Mouse (Mus musculus) heart, embryonic 13.5 days (tissue): ENCODE measurements around the gene Fgfr2. TPM values are rescaled to one million over a fixed set of nuclear protein-coding genes. Genes with fewer than 3 reads are reported as not detected.

Experiments
- ATAC-seq: fragments of 200-750 bp; cut with Nextera tagmentation; 2 replicates; pipeline ENCODE4 v1.8.0; 2017; ENCODE audit warnings: moderate TSS enrichment; ENCODE audit not compliant: insufficient number of reproducible peaks, low FRiP score, low TSS enrichment; ENCODE audit errors: extremely low read depth
- H3K27ac ChIP-seq: fragments of 300-500 bp; sonication (generic); replicated peaks from 2 replicates; pipeline ENCODE4 v1.5.1; 2015; ENCODE audit warnings: moderate library complexity, mild to moderate bottlenecking, inconsistent platforms
- H3K27me3 ChIP-seq: fragments of 300-500 bp; sonication (generic); replicated peaks from 2 replicates; pipeline ENCODE4 v1.6.1; 2015; ENCODE audit warnings: mild to moderate bottlenecking, inconsistent platforms
- H3K36me3 ChIP-seq: fragments of 300-500 bp; sonication (generic); 2 replicates; pipeline ENCODE4 v1.6.1; 2015; ENCODE audit warnings: mild to moderate bottlenecking, inconsistent platforms
- H3K4me1 ChIP-seq: fragments of 300-500 bp; sonication (generic); 2 replicates; pipeline ENCODE4 v1.6.1; 2015; ENCODE audit warnings: inconsistent platforms
- H3K4me2 ChIP-seq: fragments of 300-500 bp; sonication (generic); 2 replicates; pipeline ENCODE4 v1.6.1; 2015; ENCODE audit warnings: inconsistent platforms, mild to moderate bottlenecking, moderate library complexity
- H3K4me3 ChIP-seq: fragments of 300-500 bp; sonication (generic); 2 replicates; pipeline ENCODE4 v1.5.1; 2015; ENCODE audit warnings: moderate library complexity, mild to moderate bottlenecking, inconsistent platforms
- H3K9ac ChIP-seq: fragments of 300-500 bp; sonication (generic); 2 replicates; pipeline ENCODE4 v1.6.1; 2015; ENCODE audit warnings: inconsistent platforms, mild to moderate bottlenecking, moderate library complexity
- H3K9me3 ChIP-seq: fragments of 300-500 bp; sonication (generic); 2 replicates; pipeline ENCODE4 v1.6.1; 2016; ENCODE audit warnings: inconsistent platforms
- WGBS: fragments of 180-500 bp; shearing (Covaris S2); methylation state at CpG from one replicate; pipeline ENCODE4 v1.1.7; 2015; ENCODE audit warnings: mixed read lengths; 5-methylcytosine and 5-hydroxymethylcytosine counted together
- polyA plus RNA-seq: library from polyadenylated mRNA; unstranded; fragments of >200 nt; fragmentation: Nextera tagmentation; extraction: Ambion mirVana; gene quantifications from 2 replicates; pipeline ENCODE4 v1.2.1, GENCODE M21; 2015

Gene Fgfr2
- 19.2 and 22.5 TPM in 2 replicates for polyA plus RNA-seq

DNA sequence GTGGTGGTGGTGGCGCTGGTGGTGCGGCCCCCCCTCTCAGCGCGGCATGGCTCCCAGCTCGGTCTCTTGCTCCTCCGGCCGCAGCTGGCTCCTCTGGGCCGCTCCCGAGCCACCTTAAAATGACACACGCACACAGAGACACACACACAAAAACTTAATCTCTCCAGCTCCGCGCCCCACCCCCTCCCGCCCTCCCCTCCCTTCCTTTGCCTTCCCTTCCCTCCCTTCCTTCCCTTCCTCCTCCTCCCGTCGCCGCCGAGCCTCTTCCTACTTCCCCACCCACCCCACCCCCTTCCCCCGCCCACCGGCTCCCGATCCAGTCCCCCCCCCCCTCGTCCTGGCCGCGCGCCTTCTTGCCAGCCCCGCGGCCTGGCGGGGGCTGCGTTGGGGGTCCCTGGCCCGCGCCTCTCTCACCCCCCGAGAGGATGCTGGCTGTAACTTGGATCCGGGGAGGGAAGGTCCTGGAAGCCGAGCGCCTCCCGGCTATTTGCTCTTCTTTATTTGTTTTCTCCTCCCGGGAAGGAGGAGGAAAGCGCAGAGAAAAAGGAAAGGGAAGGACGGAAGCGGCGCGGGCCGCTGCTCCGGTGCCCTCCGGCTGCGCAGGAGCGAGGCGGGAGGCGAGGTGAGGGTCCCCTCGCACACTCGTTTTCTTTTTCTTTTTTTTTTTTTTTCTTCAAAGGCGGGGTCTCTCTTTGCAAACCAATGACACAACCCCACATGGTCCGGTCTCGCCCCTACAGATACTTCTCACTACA is at the start of gene Fgfr2:
Fgfr2 (minus strand) TSS at position 107 of the 755 bp plus-strand sequence.
- WGBS, result under 1% methylated on average over 38 of the region's 53 CpGs
- Histone ChIP-seq H3K9ac (peak within 1 kb of the TSS; percentile 99), H3K27ac (peak within 1 kb of the TSS; percentile 97), H3K4me3 (peak within 1 kb of the TSS; percentile 95), H3K4me2 (peak within 1 kb of the TSS; percentile 85), H3K4me1 (peaks cover 39% of the 10 kb centered on the region), H3K36me3 (no peaks in the 10 kb centered on the region), H3K9me3 (no peaks in the 10 kb centered on the region), H3K27me3 (no peaks in the 10 kb centered on the region; the same call in 1 of the 2 replicates)
- ATAC-seq, result peak; percentile 31; the same call in 1 of the 2 replicates

DNA sequence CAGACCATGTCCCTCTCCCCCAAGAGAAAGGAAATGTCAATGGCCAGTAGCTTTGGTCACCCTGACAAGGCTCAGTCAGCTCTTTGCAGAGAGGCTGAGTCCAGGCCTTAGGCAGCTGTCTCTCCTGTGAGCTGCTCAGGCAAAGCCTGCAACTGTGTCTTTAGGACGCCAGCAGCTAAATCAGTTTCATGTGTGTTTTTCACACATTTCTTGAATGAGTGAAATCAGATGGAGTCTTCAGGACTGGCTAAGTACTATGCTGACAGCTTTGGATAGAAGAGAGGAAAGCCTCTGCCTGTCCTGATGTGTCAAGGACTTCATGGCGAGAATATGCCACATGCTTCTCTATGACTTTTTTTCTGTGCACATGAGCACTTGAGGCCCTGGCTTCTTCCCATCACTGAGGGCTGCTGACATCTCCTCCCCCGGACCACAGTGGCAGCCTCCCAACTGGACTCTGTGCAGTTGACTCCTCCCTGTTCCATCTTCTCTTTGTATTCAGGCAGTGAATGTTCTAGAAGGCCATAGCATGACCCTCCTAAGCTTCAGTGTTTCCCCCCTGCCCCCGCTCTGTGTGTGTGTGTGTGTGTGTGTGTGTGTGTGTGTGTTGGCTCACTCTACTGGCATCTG is 48.4 kb upstream of the Fgfr2 start:
- ATAC-seq, result no peak; the same call in 1 of the 2 replicates
- WGBS, result 47% methylated on average over 4 of the region's 4 CpGs

DNA sequence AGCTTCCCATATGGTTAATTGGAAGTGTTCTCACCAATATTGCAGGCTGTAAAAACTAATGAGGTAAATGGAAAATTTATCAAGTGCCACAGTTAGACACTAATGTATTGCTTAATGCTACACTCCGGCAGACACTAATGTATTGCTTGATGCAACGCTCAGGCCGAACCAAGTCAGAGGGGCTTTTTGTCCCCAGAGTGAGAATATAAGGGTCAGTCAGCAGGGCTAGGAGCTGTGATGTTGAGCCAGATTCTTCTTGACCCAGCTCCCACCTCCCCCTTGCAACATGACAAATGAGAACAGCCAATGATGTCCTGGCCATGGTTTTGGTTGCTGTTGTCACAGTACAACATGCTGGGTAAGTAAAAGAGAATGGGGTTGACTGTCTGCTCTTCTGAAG is 45.8 kb upstream of the Fgfr2 start:
- H3K4me1 ChIP-seq, result peaks cover 5% of the 10 kb centered on the region; the same call in 1 of the 2 replicates
- H3K4me3 ChIP-seq, result no peak overlapping the region
- WGBS, result 84% methylated on average over 3 of the region's 3 CpGs
- H3K27ac ChIP-seq, result no peak overlapping the region
- peaks cover 6% of the 10 kb centered on the region; the same call in 1 of the 2 replicates for H3K27me3 ChIP-seq
- no peaks in the 10 kb centered on the region for H3K9me3 ChIP-seq
- H3K4me2 ChIP-seq, result no peak overlapping the region
- H3K36me3 ChIP-seq, result no peaks in the 10 kb centered on the region
- no peak for ATAC-seq
- H3K9ac ChIP-seq, result no peak overlapping the region

More for the DNA sequence above, 48.4 kb upstream of the Fgfr2 start:
- Histone ChIP-seq H3K27me3 (peaks cover 6% of the 10 kb centered on the region; the same call in 1 of the 2 replicates), H3K9me3 (peaks cover 5% of the 10 kb centered on the region; the same call in 1 of the 2 replicates), H3K36me3 (no peaks in the 10 kb centered on the region), H3K27ac (no peak overlapping the region), H3K4me2 (no peak overlapping the region), H3K9ac (no peak overlapping the region), H3K4me1 (peaks cover 14% of the 10 kb centered on the region), H3K4me3 (no peak overlapping the region)

DNA sequence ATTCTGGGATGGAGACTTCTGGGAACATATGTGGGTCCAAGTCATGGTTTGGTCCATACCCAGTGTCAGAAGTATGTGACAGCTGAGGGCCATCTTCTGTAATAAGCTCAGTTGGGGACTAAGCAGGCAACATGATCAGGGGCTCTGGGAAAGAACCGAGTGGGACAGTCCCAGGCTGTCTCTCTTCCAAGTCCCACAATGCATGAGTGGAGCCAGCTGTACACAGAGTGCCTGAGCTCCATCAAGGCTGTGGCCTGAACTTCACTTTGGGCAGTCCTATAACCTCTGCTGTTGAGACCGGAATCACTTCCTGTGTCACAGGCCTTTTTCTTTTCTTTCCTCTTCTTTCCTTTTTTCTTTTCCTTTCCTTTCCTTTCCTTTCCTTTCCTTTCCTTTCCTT is 44.8 kb upstream of the Fgfr2 start:
- H3K9me3 ChIP-seq, result no peaks in the 10 kb centered on the region

DNA sequence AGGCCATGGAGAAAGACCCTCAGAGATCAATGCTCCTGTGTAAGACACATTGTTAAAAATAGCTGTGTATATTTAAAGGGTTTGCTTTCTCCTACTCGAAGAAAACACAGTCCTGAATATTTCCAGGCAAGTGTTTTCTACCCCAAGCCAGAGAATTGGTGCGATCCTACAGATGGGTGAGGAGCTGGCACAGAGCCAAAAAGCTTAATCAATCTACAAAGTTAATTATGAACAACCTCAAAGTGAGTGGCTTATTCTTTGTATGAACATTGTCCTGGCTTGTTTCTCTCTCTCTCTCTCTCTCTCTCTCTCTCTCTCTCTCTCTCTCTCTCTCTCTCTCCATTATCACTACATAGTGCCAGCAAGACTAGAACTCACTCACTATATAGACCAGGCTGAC is 41.6 kb upstream of the Fgfr2 start:
- ATAC-seq, result no peak
- peaks cover 6% of the 10 kb centered on the region; the same call in 1 of the 2 replicates for H3K27me3 ChIP-seq
- WGBS, result 48% methylated on average over 2 of the region's 2 CpGs
- H3K4me1 ChIP-seq, result no peaks in the 10 kb centered on the region
- no peaks in the 10 kb centered on the region for H3K36me3 ChIP-seq
- H3K4me3 ChIP-seq, result no peak overlapping the region
- no peak overlapping the region for H3K27ac ChIP-seq
- no peak overlapping the region for H3K4me2 ChIP-seq
- no peak overlapping the region for H3K9ac ChIP-seq
- H3K9me3 ChIP-seq, result no peaks in the 10 kb centered on the region

More for the DNA sequence above, 44.8 kb upstream of the Fgfr2 start:
- no peak for ATAC-seq
- H3K27me3 ChIP-seq, result peaks cover 6% of the 10 kb centered on the region; the same call in 1 of the 2 replicates
- no peak overlapping the region for H3K4me2 ChIP-seq
- H3K4me3 ChIP-seq, result no peak overlapping the region
- WGBS, result 66% methylated on average over 2 of the region's 2 CpGs
- no peak overlapping the region for H3K9ac ChIP-seq
- peaks cover 5% of the 10 kb centered on the region; the same call in 1 of the 2 replicates for H3K4me1 ChIP-seq
- H3K36me3 ChIP-seq, result no peaks in the 10 kb centered on the region
- no peak overlapping the region for H3K27ac ChIP-seq

DNA sequence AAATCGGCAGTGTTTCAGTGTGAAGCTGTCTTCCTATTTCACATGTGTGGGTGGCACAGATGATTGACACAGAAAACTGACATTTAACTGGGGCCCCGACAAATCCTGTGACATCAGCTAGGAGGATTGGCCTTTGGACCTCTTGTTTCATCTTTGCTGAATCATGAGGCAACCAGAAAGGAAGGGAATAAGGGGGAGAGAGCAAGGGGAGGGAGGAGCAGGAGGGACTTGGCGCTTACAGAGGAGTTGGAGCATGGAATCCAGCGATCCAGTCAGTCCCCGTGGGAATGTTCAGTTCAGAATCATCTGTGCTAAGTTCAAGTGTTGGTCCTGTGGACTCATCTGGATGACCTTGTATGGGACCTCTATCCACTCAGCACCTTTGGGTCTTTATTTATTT is 39.9 kb upstream of the Fgfr2 start:
- Histone ChIP-seq H3K9ac (no peak overlapping the region), H3K27ac (no peak overlapping the region), H3K4me3 (no peak overlapping the region), H3K4me1 (no peaks in the 10 kb centered on the region), H3K36me3 (no peaks in the 10 kb centered on the region), H3K4me2 (no peak overlapping the region), H3K9me3 (no peaks in the 10 kb centered on the region), H3K27me3 (peaks cover 6% of the 10 kb centered on the region; the same call in 1 of the 2 replicates)
- WGBS, result 53% methylated on average over 5 of the region's 5 CpGs
- no peak for ATAC-seq

DNA sequence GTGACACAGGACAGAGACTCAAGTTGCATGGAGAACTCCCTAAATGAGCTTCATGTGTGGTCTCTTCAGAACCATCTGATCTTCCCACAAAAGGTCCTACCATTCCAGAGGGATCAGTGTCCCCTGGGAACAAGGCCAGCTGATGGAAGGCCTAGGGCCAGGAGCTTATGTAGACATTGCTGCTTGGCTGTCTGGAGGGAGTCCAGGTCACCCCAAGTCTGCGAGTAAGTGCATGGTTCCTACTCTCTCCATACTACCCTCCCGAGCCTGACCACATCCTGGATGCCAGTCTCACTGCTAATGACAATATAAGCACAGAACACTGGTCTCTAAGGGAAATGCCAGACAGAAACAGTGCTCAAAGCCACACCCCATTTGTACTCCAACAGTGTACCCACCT is 39.0 kb upstream of the Fgfr2 start:
- no peaks in the 10 kb centered on the region for H3K4me1 ChIP-seq
- no peak for ATAC-seq
- no peak overlapping the region for H3K4me3 ChIP-seq
- H3K36me3 ChIP-seq, result no peaks in the 10 kb centered on the region
- peaks cover 3% of the 10 kb centered on the region; the same call in 1 of the 2 replicates for H3K27me3 ChIP-seq
- H3K27ac ChIP-seq, result no peak overlapping the region
- H3K4me2 ChIP-seq, result no peak overlapping the region
- WGBS, result 59% methylated on average over 2 of the region's 2 CpGs
- H3K9me3 ChIP-seq, result no peaks in the 10 kb centered on the region
- H3K9ac ChIP-seq, result no peak overlapping the region

DNA sequence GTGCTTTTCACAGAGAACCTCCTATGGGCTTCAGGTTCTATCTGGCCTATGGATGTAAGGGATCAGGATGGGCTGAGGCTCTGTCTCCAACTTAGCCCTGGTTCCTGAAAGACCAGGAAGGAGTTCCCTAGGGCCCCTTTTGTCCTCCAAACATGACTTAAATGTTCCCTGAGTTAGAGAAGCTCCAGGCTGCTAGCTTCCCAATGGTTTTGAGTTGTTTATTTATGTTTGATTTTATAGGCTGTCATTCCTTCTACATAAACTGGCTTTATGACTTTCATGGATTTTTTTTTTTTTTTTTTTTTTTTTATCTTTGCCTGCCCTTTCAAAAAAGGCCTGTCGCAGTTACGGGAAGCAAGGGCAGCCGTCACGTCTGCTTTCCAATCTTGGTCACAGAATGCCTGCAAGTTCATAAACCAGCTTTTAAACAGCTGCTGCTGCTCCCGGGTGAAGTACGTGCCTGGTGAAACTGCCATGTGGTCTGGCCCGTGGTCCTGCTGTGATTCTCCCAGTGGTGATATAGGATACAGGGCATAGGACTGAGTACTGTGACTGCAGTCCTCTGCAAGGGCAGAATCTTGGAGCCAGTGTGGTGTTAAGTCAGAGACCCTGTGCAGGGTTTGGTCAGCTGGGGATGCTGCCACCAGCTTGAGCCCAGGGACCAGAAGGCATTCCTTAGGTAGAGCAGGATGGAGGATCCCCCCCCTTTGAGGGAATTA is 38.4 kb upstream of the Fgfr2 start:
- H3K27ac ChIP-seq, result no peak overlapping the region
- no peaks in the 10 kb centered on the region for H3K27me3 ChIP-seq
- no peak overlapping the region for H3K4me2 ChIP-seq
- 67% methylated on average over 7 of the region's 7 CpGs for WGBS
- H3K36me3 ChIP-seq, result no peaks in the 10 kb centered on the region
- H3K9ac ChIP-seq, result no peak overlapping the region
- H3K9me3 ChIP-seq, result no peaks in the 10 kb centered on the region
- no peak overlapping the region for H3K4me3 ChIP-seq
- no peaks in the 10 kb centered on the region for H3K4me1 ChIP-seq
- no peak for ATAC-seq

DNA sequence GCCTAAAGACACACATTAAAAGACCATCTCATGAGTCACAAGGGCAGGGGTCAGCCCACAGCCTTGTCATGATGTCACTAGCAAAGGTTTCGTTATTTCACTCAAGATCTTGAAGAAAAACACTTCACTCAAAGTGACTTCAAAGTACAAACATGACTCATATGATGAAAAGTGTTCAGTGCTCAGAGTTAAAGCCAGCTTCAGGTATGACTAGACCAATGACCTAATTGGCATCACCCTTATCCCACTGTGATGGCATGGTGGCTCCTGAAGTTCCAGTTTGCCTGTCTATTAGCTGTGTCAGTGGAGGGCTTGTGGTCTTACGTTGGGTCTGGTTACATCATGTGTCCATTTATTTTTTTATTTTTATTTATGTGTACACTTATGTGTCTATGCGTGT is 36.4 kb upstream of the Fgfr2 start:
- H3K4me3 ChIP-seq, result no peak overlapping the region
- H3K4me1 ChIP-seq, result no peaks in the 10 kb centered on the region
- H3K27ac ChIP-seq, result no peak overlapping the region
- no peak overlapping the region for H3K4me2 ChIP-seq
- H3K27me3 ChIP-seq, result no peaks in the 10 kb centered on the region
- H3K9me3 ChIP-seq, result no peaks in the 10 kb centered on the region
- no peaks in the 10 kb centered on the region for H3K36me3 ChIP-seq
- no peak for ATAC-seq
- 83% methylated on average over 3 of the region's 3 CpGs for WGBS
- H3K9ac ChIP-seq, result no peak overlapping the region

DNA sequence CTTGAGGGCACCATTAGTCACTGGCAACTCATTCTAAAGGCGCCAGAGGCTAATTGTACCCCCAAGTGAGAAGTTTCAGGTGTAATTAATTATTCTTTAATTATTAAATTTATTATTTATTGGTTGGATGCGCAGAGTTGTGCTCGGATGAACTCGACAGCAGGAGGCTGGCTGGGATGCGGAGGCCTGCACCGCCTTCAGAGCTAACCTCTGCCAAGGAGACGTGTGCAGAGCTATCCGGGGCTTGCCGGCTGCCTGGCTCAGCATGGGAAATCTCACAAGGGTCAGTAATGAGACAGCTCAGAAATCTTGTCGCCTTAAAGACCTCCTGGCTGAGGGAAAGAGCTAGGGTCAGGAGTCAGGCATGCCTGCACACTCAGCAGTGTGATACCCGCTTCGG is 32.5 kb upstream of the Fgfr2 start:
- Histone ChIP-seq H3K27ac (no peak overlapping the region), H3K4me2 (no peak overlapping the region), H3K27me3 (no peaks in the 10 kb centered on the region), H3K4me3 (no peak overlapping the region), H3K9me3 (no peaks in the 10 kb centered on the region), H3K9ac (no peak overlapping the region), H3K36me3 (no peaks in the 10 kb centered on the region), H3K4me1 (no peaks in the 10 kb centered on the region)
- ATAC-seq, result no peak
- 76% methylated on average over 12 of the region's 12 CpGs for WGBS

DNA sequence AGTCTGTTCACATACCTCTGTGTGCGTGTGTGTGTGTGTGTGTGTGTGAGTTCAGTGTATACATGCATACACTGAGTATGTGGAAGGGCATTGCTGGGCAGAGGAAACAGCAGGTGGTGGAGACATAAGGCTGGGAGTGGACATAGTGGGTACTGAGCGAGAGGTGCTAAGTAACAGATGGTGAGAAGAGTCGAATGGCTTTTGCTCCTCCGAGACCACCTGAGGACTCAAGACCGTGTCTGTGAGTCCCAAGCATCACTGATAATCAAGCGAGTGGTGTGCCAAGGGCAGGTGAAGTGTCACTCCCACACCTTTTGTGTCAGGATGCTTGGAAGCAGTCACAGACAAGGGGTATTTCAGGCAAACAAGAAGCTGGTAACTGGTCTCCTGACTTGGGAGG is 31.7 kb upstream of the Fgfr2 start:
- no peaks in the 10 kb centered on the region for H3K4me1 ChIP-seq
- H3K27me3 ChIP-seq, result no peaks in the 10 kb centered on the region
- H3K36me3 ChIP-seq, result no peaks in the 10 kb centered on the region
- WGBS, result 64% methylated on average over 6 of the region's 6 CpGs
- H3K4me3 ChIP-seq, result no peak overlapping the region
- H3K4me2 ChIP-seq, result no peak overlapping the region
- no peaks in the 10 kb centered on the region for H3K9me3 ChIP-seq
- ATAC-seq, result no peak
- no peak overlapping the region for H3K27ac ChIP-seq
- H3K9ac ChIP-seq, result no peak overlapping the region
